Mouse (Mus musculus) spleen, embryonic (tissue): ENCODE measurements at regions not wholly inside any gene's neighbourhood (a gene's known extent, or its start where the extent isn't known, plus 50 kb on each side); places are given as distances from the start of the nearest gene placed in this dataset.

ENCODE experiments used
- CTCF ChIA-PET: fragments of 350-600 bp; sonication (Branson Sonifier 250); formaldehyde crosslinking; loops from one replicate; lab custom pipeline; 2022; lab: Charles Lee

DNA sequence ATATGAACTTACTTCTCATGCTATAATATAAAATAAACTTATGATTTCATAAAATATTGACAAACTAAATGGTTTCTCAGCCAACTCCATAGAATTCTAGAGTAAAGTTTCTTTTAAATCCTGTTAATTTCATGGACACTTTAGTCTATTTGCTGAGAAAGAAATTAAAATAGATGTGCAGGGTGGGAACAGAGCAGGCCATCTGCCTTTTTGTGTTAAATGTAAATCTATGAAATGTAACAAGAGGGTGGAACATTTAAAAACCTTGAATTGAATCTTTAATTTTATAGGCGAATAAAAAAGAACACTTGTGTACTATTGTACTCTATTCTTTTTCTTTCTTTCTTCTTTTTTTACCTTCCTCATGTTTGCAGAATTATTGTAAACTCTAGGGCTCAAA lies 1050.7 kb downstream of the Tbl1xr1 start:
- CTCF ChIA-PET = no interaction called here

DNA sequence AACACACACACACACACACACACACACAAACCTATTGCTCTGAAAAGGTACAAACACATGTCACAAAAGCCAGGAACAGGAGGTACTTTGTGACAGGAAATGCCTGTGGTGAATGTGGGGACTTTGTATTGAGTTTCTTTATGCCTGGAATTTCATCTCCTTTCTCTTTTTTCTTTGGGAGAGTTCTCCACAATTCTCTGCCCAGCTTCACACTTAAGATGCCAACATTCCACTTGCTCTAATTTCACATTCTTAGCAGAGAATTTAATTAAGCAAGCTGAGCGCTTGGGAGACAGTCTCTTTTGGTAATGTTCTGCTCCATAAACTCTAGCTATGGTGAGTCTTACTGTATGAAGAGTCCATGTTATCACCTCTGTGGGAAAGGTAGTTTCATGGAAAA lies 1059.1 kb downstream of the Tbl1xr1 start:
- CTCF ChIA-PET = no interaction called here

DNA sequence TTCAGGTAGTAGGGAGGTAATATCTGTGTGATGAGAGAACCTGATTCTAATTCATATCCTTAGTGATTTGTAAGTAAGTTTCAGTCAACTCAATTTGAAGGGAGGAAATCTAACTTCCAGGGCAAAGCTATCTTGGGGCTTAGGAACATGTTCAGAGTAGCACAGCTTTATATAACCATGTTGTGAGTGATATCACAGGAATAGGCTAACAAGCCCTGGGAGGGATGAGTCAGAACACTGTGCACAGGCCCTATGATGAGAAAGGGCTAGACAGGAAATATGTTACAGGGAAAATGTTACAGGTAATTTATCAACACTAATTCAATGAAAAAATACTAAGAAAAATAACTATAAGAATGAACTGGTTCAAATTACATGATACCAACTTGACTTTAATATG lies 1062.5 kb downstream of the Tbl1xr1 start:
- CTCF ChIA-PET = no interaction called here

DNA sequence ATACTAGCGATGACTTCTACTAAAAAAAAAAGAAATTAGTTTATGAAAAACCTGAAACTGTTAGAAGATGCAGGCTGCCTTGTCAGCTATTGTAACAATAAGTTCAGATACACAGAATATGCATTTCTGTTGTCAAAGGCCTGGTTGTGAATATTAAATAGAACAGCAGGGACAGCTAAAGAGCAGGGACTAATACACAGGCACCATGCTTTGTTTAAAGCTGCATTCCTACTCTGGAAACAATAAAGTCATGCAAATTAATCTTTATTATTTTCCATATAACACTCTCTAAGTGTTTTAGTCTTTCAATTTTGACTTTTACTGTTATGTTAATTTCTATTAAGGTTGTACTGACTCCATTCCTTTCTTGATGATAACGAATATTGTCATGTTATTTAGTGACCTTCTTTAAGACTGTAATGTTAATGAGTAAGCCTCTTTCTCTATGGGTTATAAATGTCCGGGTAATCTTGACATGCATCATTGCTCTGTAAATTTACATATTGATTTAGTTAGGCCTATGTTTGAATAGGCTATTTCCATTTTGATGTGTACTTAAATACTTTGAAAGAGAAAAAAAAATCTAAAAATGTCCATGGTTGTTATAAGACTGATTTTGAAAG lies 1088.5 kb downstream of the Tbl1xr1 start:
- CTCF ChIA-PET = no interaction called here

DNA sequence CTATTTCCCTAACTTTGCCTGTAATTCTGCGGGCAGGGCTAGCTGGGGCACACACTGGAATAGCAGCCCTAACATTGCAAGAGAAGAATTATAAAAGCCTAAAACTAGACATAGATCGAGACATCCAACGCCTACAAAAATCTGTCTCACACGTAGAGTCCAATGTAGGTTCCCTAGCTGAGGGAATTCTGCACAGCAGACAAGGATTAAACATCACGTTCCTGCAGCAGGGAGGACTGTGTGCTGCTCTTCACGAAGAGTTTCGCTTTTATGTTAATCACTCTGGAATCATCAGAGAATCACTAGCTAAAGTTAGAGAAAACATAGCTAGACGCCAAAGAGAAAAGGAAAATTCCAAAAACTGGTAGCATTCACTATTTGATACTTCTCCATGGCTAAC lies 1106.9 kb downstream of the Tbl1xr1 start:
- CTCF ChIA-PET = no interaction called here

DNA sequence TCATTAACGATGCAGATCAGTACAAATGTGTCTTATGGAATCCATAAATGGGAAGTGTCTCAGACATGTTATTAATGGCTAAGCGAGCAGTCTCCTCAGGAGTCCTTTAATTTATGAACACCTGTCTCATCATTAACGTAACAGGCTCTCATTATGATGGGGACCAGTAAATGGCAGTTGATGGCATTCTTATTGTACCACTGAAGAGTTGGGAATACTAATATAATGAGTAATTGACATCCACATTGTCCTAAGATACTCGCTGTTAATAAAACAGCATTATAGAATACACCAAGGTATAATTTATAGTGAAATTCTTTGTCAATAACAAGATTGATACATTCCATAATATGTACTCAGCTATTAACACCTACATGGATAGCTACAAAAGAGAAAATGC lies 1112.0 kb downstream of the Tbl1xr1 start:
- CTCF ChIA-PET = no interaction called here

GRCm38 (mm10) chr3:23200056-23200455 lies 1123.6 kb downstream of the Tbl1xr1 start:
- CTCF ChIA-PET = no interaction called here

- CTCF ChIA-PET = interaction anchor here (0.6 kb wide), 1 partner anchor 21 kb away, joined by 5 read pairs; no protein-coding TSS in a partner anchor
Observed at GRCm38 (mm10) chr3:23214427-23214826, 1138.0 kb downstream of the Tbl1xr1 start.

DNA sequence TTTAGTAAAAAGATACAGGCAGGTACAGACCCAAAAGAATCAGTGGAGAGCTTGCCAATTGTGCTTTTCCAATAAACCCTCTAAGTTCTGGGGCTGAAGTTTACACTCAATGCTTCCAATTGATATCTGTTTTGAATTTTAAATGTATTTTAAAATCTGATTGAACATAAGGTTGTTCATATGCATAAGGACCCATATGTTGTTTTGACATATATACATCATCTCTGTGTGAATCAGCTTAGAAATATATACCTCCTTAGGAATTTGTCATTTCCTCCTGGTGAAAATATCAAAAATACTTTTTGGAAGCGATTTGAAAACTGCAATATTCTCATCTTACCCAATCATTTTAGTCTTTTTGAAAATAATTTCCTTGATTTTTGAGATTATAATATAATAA lies 1140.3 kb downstream of the Tbl1xr1 start:
- CTCF ChIA-PET = no interaction called here

DNA sequence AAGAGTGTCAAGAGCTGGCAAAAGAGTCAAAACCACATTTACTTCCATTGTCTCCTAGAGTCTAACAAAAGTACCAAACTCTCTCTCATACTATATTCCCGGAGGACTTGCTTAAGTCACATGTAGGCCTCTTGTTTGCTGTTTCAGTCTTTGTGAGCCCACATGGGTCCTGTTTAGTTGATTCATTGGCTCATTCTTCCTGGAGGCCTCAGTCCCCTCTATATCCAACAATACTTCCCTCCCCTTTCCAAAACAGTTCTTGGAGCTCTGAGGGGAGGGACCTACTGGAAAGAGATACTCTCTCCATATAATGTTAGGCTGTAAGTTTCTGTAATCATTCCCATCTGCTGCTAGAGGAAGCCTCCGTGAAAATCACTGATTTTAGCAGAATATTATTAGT lies 1171.8 kb downstream of the Tbl1xr1 start:
- CTCF ChIA-PET = no interaction called here

- CTCF ChIA-PET = no interaction called here
Observed at GRCm38 (mm10) chr3:23252180-23252579, 1175.7 kb downstream of the Tbl1xr1 start.

- CTCF ChIA-PET = no interaction called here
Observed at GRCm38 (mm10) chr3:23298818-23299217, 1222.4 kb downstream of the Tbl1xr1 start.

DNA sequence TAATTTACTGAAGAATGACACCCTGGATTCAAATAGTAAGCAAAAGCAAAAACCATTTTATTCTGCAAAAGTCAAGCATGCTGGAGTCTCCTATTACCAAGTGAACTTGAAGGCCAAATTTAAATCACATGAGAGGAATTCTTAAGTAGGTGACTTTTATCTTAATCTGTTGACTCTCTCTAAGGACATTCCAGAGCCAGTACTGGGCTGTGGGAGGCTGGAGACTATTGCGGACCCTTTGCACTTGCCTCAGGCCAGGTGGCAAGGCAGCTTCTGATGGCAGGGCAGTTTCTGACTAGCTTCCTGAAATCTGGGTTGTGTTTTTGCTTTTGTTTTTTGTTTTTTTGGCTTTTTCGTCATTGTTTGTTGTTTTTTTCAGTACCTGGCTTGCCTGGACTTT lies 1257.8 kb downstream of the Tbl1xr1 start:
- CTCF ChIA-PET = no interaction called here

DNA sequence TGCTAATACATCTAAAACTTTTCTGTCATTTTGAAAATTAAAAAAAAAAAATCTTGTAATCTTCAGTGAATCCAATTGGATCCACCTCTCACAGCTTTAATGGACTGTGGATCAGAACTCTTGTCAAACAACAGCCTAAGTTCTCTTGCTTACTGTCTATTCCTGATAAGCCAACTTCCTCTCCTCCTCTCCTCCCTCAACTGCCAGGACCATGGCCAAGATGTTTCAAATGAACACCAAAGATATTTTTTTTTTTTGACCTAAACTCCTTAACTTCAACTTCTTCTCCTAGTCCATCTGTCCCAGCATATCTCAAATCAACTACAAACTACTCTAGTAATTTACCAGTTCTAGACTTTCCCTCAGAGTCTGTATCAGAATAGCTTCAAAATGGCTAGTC lies 1258.5 kb downstream of the Tbl1xr1 start:
- CTCF ChIA-PET = no interaction called here

- CTCF ChIA-PET = no interaction called here
Observed at GRCm38 (mm10) chr3:23374341-23374740, 1297.9 kb downstream of the Tbl1xr1 start.

DNA sequence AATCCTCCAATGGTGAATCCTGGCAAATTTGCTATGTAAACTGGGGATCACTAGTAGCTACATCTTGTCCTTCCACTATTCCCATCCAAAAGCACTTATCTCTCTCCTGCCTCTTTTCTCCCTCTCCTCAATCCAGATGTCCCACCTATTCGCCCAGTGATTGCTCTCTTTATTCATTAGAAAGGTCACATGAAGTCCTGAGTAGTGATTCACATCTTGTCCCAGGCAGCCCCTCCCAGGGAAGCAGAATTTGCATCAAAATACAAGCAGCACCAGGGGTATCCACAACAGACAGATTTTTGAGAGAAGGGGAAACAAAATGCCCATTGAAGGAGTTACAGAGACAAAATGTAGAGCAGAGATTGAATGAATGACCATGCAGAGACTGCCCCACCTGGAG lies 1328.4 kb downstream of the Tbl1xr1 start:
- CTCF ChIA-PET = no interaction called here

- CTCF ChIA-PET = no interaction called here
Observed at GRCm38 (mm10) chr3:23409431-23409830, 1333.0 kb downstream of the Tbl1xr1 start.

DNA sequence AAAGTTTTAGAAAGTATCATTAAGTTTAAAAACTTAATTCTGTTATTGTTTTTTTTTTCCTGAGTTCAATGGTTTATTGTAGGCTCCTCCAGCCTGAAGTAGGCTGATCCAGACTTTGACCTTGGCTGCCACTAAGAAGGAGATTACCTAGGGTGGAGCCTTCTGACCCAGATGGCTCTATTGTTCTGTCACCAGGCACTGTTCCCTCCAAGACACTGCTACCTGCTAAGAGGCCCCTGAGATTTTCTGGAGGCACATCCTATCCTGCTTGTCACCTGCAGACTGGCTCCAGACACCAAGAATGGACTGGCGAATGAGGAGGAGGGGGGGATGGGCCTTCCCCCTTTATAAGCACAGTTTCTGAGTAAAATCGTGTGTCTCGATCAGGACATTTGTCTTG lies 1350.5 kb downstream of the Tbl1xr1 start:
- CTCF ChIA-PET = no interaction called here

GRCm38 (mm10) chr3:23435016-23435415 lies 1358.6 kb downstream of the Tbl1xr1 start:
- CTCF ChIA-PET = no interaction called here

DNA sequence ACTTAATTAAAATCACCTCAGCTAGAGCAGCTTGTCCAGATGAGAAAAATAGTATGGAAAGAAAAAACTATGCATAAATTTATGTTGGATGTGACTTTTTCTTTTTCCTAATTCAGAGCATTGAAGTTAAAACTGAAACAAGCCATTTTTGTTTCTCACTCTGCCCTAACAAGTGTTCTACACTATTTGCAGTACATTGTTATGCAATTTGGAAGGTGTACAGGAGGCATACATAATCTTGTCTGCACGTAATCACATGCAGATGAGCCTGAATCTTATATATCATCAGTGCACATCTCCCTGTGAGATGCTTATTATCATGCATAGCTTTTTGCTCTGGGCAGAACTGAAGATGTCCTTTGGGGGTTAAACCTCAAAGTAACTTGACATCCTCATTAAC lies 1381.3 kb downstream of the Tbl1xr1 start:
- CTCF ChIA-PET = no interaction called here

DNA sequence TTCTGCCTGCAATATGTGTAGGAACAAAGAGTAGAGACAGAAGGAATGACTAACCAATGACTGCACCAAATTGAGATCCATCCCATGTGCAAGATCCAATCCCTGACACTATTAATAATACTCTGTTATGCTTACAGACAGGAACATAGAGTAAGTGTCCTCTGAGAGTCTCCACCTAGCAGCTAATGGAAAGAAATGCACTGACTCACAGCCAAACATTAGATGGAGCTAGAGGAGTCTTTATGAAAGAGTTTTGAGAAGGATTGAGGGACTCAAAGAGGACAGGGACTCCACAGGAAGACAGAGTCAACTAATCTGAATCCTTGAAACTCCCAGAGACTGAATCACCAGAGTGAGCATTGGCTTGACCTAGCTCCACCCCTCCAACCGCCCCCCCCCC lies 1423.4 kb downstream of the Tbl1xr1 start:
- CTCF ChIA-PET = no interaction called here

GRCm38 (mm10) chr3:23547546-23547945 lies 1471.1 kb downstream of the Tbl1xr1 start:
- CTCF ChIA-PET = no interaction called here

GRCm38 (mm10) chr3:23564340-23564739 lies 1487.9 kb downstream of the Tbl1xr1 start:
- CTCF ChIA-PET = no interaction called here

- CTCF ChIA-PET = no interaction called here
Observed at GRCm38 (mm10) chr3:23568806-23569205, 1492.4 kb downstream of the Tbl1xr1 start.
